Mouse (Mus musculus) T-helper 17 cell (primary cell): ENCODE measurements at regions not wholly inside any gene's neighbourhood (a gene's known extent, or its start where the extent isn't known, plus 50 kb on each side); places are given as distances from the start of the nearest gene placed in this dataset.

ENCODE experiments used
- in situ Hi-C, 2 experiments: fragments of 300-600 bp; cut with MboI, MseI; formaldehyde crosslinking; loops; 1 replicate in 1 of 2; 2 replicates in 1 of 2; pipeline ENCODE4 v1.15.1; 2025; ENCODE audit warnings: high pct_unique_total_duplicates in 2 of 2

- in situ Hi-C loops = no loop called here
These were observed 4549.1 kb upstream of the Gm7489 start for GRCm38 (mm10) chr15:49335523-49336040.

- in situ Hi-C loops = loop anchor here in 1 of 2 experiments (10.0 kb wide), 1 partner anchor 648 kb away; no protein-coding TSS in a partner anchor
These were observed 4537.7 kb upstream of the Gm7489 start for GRCm38 (mm10) chr15:49347029-49347428.

- in situ Hi-C loops = no loop called here
These were observed 4528.6 kb upstream of the Gm7489 start for GRCm38 (mm10) chr15:49356107-49356506.

- in situ Hi-C loops = no loop called here
These were observed 4488.7 kb upstream of the Gm7489 start for GRCm38 (mm10) chr15:49395966-49396365.

GRCm38 (mm10) chr15:49413665-49414064 is 4471.0 kb upstream of the Gm7489 start:
- in situ Hi-C loops = no loop called here

GRCm38 (mm10) chr15:49451310-49451709 is 4433.4 kb upstream of the Gm7489 start:
- in situ Hi-C loops = no loop called here

- in situ Hi-C loops = no loop called here
These were observed 4400.1 kb upstream of the Gm7489 start for GRCm38 (mm10) chr15:49484582-49484981.

GRCm38 (mm10) chr15:49492836-49493235 is 4391.9 kb upstream of the Gm7489 start:
- in situ Hi-C loops = no loop called here

GRCm38 (mm10) chr15:49501821-49502220 is 4382.9 kb upstream of the Gm7489 start:
- in situ Hi-C loops = no loop called here
